Mouse (Mus musculus) thymus, adult 18-20 months (tissue): ENCODE results near the gene Fkbp5.
"Not testable (repeated sequence)": the region's sequence is repeated elsewhere in the genome, so short reads cannot be mapped to it uniquely, and the experiment has no call there.

ENCODE experiments used
- DNase-seq, 2 experiments: peaks; one replicate each; pipeline ENCODE4 v3.0.0; 2022; ENCODE audit warnings: mixed read lengths in 2 of 2

The Fkbp5 gene

DNA sequence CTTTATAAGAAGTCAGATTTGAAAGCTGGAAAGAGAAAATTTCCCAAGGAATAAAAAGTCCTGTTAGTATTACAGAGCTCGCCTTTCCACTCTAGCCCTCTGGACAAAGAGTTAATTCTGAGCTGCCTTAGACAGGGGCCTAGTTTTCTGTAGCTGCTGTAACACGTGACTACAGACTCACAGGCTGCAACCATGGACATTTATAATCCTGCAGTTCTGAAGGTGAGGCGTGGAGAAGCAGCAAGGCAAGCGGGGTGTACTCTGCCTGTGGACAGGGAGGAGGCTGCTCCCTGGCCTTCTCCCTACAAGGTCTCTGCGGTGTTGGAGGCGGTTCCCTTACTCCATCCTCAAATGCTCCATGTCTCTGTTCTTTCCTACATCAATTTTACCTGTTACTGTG lies 64.4 kb downstream of the Fkbp5 start:
- no peak for DNase-seq

DNA sequence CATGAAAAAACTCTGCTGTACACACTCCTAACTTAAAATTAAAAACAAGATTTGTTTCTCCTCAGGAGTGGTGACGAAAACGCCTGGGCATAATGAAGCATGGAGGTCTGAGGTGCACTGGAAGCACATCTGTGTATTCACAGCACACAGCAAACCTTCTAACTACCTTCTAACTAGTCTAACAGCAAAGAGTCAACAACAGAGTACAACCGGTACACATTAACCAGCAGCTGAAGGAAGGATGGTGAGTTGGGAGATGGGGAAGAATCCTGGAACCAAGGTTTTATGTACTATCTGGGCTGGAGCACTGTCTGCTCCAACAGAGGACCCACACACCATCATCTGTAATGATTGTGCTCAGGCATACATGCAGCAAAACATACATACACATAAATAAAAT lies 65.4 kb downstream of the Fkbp5 start:
- DNase-seq = no peak

DNA sequence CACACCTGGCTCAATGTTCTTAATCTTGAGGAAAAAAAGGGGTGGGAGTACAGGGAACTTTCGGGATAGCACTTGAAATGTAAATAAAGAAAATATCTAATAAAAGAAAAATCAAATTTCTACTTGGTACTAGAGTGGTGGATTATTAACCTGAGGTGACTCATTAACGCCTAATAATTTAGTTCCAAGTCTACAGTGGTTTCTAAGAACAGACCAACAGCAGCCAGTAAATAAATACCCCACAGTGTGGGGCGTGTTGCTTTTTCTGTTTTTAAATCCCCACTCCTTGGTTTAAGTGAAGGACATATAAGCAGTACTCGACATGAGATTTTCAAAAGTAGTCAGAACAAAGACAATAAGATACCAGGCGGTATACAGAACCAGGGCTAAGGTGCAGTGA lies 65.8 kb downstream of the Fkbp5 start:
- no peak for DNase-seq

DNA sequence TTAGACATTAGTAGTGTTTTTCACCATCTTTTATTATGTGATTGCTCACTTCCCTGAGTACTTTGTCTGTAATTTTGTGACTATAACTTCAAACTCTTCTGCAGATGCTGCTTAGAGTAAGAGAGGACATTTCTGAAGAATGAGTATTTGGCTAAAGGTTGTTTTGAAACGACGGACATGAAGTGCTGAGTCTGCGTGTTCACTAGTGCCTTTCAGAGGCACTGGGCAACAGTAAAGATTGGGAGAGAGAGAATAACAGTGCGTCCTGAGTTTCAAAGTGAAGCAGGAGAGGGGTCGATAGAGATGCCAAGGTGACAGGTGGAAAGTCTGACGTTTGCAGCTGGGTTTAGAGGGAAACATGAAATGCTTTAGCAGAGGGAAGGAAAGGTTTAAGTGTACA lies 69.1 kb downstream of the Fkbp5 start:
- no peak for DNase-seq

DNA sequence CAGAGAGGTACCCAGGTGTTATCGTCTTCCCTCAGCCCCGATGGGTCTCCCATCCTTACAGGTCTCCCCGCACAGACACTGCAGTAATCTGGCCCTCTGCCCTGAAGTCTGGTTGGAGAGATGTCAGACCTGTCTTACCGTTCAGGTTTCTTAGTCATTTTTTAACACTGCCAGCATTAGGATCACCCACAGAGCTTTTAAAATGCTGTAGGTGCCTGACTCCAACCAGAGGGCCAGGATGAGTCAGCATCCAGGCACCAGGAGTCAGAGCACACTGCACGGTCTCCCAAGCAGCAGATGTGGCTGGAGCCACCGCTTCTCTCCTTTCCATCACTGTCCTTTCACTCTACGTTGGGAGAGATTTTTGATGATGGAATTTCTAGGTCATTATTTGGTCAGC lies 69.5 kb downstream of the Fkbp5 start:
- no peak for DNase-seq

DNA sequence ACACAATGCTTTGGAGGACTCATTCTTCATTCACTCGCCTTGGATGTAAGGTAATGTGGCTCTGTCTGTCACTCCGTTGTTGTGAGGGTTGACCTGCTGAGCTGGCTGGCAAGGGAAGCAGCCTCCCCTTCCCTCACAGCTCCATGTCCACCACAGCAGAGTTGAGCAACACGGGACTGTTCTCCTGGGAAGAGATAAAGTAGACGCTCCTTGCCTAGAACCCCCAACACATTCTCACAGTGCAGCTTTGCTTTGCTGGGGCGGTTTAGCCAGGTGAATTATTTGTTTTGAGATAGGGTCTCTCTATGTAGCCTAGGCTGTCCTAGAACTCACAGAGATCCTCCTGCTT lies 70.5 kb downstream of the Fkbp5 start:
- DNase-seq = no peak

DNA sequence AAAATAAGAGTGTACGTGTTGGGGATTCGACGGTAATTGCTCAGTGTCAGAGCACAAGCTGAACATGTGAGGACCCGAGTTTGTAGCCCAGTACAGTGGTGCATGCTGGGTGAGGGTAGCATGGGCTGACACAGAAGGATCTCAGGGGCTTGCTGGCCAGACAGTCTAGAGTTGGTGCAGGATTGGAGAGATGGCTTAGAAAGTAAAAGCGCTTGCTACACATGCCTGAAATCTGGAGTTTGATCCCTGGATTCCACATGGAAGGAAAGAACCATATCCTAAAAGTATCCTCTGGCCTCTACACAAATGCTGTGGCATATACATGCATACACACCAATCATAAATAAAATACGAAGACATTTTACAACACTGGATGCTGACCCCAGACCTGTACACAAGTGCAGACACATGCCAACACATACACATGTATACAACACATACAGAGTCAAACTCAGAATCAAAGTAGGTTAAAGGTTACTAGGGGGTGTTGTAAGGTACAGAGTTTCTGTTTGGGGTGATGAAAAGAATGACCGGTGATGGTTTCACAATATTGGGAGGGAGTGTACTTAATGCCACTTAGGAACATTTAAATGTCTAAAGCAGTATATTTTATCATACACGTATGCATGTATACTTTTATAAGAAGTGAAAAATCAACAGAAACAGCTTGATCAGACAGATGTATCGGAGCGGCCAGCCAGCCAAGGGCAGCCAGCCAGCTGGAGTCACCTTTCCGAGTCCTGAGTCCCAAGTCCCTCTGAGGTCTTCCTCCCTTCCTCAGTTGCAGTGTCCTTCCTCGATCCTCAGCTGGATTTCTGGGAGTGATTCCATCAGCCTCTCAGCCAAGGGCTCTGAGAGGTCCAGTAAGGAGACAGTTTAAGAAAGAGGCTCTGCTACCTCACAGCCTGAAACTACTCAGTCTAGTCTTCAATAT lies 71.2 kb downstream of the Fkbp5 start:
- DNase-seq = no peak

DNA sequence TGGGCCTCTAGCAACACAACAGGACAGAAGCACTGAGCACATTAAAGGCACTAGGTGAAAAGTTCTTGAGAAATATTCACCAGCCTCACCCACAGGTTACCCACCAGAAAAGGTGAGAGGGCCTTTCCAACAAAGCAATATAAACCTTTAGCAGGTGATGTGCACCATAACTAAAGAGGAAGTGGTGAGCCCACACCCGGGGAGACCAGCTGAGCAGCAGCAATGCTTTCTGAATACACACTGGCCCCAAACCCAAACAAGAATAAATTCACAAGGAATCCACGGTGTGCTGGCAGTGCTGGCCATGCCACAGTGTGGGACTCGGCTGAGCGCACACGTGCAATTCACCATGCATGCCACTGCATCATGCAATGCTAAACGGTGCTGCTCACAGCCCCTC lies 74.7 kb downstream of the Fkbp5 start:
- no peak for DNase-seq

DNA sequence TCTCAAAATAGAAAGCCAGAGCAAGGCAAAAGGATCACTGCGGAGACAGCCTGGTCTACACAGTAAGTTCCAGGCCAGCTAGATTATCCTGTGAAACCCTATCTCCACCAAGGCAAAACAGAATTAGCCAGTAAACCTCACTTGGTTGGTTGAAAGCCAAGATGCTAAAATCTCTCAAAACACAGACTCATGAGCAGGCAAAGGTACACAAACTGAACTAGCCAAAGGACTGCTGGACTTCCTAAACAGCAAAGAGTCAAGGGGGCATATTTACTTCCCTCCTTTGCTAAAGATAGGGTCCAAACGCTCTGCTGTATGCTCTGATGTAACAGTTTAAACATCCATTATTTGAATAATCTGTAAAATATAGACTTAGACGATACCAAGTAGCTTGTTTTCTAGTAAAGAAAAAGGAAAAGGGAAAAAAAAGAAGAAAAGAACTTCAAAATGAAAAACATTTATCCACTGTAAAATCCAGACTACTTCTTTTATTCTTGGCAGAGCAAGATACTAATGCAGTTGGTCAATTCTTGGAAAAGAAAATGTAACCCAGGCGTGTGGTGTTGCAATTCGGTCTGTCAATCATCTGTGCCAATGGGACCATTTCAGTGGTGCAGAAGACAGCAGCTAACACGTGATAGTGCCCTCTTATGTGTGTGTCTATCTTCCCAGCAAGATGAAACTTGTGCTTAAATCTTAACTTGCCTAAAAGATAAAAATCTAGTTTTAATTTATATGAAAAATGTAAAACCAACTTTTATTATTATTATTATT lies 78.8 kb downstream of the Fkbp5 start:
- no peak for DNase-seq

DNA sequence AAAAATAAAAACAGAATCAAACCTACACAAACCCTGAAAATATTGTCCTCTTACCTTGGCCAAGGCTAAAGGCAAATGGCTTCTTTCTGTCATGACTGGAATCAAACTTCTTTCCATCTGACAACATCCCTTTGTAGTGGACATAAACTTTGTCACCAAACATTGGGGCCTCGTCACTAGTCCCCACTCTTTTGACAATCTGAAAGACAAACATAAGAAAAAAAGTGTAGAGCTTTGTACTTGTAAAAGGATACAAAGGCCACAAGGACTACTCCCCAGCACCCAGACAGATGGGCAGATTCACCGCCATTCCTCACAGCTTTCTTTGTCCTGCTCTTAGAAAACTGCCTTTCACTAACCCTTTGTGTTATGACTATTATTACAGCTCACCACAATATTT lies 79.4 kb downstream of the Fkbp5 start:
- no peak for DNase-seq

DNA sequence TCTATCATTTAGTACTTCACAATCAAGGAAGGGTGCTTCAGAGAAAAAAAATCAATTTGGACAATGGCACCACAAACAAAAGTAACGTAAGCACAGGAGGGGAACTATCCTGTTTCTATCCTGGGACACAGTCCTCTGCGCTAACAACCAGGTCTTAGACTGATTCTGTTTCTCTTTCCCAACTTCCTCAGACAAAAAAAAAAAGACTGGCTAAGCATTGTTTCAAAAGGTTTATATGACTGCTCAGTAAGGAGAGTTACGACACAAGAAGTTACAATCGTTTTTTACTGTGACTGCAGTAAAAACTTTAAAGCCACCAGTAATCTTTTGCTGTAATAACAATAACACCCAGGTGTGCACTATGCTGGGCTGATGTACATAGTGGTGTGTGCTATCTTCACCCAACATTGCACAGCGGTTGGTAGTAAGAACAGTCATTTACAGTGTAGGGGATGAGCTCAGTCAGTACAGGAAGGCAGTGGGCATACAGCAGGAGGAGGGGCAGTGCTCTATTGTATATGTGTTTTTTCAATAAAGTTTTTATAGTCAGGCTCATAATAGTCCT lies 82.3 kb downstream of the Fkbp5 start:
- DNase-seq = no peak

DNA sequence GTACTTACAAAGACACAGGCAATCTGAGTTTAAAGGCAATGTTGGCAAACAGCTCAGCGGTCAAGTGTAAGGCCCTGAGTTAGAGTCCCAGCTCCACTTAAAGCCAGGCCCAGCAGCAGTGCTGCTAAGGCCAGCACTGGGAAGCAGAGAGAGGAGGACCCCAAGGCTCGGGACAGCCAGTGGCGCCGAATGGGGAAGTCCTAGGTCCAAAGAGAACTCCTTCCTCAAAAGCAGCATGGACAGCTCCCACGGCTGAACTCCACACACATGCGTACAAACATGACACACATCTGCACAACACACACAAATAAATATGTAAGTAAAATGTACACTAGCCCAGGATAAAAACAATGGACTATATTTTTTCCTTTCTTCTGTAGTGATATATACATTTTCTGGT lies 84.3 kb downstream of the Fkbp5 start:
- no peak for DNase-seq

DNA sequence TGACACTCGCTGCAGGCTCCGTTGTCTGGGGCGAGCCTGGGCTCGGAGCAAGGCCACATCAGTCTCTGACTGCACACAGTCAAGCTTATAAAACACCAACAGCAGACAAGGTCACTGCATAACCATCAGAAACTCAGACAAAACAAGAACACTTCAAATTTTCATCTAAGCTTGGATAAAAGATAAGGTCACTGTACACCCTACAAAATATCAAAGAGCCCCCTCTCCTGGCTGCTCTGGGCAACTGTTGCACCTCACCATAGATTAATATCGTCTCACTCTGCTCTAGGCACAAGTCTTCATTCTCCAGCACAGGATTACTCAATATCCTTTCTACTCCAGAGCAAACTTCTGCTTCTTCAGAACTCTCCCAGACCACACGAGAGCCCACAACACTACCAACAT lies 85.4 kb downstream of the Fkbp5 start:
- DNase-seq = no peak

DNA sequence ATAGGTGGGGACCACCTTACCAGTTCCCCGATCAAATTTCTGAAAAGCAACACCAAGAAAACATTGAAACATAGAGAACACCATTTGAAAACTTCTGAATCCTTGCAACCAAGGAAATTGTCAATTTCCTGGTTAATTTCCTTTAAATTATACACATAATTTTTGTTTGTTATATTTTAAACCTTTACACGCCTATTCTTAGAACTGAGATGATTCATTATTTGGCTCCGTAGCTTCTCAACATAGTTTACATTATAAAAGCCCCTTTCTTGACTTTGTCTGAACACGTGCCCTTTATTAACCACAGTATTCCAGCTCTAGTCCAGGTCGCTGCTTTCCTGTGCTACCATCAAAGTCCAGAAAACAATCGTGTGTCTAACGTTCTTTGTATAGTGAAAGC lies 86.3 kb downstream of the Fkbp5 start:
- no peak for DNase-seq

DNA sequence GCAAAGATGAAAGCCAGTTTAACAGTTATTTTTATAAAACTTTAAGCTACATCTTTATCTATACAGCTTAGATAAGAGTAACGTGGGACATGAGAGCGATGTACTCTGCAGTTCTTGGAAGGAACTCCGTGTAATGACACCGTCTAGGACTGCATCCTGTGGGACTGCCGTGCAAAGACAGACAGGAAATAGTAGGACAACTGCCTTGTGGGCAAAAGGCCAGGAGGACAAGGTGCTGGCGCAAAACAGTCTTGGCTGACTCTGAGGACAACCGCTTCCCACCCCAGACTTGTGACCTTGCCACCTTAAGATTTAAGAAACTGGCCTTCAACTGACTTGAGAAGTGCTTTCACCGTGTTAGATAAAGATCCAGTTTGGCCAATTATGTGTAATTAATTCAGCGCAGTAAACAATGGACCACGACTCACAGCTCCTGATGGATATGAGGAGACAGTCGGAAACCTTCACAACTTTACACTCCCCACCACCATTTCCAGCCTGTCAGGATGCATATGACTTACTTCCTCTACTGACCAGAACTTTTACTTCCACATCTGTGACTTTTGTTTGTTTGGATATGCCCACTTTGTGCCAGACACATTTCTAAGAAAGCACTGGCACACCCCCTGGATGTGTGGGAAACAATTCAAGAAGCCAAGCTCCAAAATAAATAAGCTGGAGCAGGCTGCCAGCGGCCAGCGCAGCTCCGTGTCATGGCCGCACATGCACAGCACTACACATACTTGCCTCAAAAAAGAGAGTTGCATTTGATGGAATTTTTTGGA lies 88.7 kb downstream of the Fkbp5 start:
- no peak for DNase-seq

DNA sequence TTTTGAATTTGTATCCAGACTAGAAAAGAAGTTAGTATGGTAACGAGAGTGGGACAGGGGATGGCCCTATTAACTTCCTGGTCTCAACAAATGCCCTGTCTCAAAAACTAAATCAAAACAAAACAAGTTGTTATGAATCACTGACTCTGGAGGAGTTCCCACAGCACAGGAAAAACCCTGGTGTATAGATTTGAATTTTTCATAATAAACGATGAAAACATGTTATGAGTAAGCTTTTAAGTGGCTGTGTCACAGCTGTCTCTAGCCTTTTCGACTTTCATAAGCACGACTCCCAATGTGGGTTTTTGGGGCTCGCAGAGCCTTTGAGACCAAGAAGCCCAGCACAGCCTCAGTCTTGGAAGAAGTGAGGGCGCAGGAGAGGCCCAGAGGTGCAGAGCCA lies 89.7 kb downstream of the Fkbp5 start:
- no peak for DNase-seq

DNA sequence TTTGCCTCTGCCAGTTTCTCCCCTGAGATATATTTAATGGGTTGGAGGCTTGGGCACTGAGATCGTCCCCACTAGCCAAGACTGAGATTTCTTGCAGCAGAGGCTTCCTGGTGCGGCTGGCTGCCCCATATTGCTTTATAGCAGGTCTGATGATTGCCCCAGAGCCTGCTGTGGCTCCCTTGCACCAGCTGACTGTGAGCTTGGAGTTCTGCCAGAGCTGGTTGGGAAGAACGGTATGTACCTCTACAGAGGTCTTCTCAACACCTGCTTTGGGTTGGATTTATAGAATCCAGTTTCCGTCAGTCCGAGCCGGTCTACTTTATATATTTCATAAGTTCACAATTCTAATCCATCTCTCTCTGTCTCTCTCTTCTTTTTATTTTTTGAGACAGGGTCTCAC lies 93.0 kb downstream of the Fkbp5 start:
- no peak for DNase-seq

DNA sequence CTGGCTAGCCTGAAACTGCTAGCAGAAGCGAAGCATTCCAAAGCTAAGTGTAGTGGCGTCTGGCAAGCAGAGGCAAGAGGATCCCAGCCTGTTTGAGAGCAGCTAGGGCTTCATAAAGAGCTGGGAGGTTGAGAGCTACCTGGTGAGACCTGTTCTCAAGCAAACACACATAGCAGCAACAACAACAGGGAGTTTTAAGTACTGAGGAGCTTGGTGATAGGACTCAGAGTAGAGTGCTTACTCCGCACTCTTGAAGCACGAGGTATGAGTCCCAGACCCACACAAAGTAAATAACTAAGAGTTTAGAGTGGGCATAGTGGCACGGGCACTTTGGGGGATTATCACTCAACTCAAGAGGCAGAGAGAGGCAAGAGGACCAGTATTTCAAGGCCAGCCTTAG lies 96.3 kb downstream of the Fkbp5 start:
- no peak for DNase-seq

DNA sequence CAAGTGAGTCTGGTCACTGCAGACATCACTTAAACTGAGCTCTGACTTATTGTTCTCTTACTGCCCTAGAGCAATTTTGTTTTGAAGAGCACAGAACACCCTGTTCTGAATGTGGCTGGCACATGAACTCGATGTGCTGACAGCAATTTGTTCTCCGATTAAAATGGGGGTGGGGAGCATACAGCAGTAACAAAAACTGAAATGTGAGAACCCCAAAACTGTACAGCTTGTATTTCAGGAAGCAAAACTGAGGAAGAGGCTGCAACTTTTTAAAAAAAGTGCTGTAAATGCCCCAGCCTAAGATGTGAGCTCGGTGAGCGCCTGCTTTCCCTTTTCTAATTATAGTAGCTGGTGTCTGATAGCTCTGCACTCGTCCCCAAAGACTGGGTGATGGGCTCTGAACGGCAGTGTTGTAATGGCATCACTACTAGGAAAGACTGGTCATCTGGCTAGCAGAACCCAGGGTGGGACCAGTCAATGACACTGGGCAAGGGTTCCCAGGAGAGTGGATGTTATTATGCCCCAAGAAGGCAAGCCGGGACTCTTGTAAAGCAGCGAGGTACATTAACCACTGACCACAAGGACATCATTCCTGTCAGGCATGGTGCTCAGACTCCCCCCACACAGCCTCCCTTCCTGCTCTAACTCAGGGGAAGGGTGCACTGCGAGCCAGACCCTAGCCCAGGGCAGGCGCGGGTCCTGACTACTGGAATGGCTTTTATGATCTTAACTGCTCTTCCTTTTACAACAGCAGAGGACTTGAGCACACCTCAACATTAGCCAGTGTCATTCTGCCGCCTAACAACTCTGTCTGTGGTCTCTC lies 96.9 kb downstream of the Fkbp5 start:
- DNase-seq = no peak

DNA sequence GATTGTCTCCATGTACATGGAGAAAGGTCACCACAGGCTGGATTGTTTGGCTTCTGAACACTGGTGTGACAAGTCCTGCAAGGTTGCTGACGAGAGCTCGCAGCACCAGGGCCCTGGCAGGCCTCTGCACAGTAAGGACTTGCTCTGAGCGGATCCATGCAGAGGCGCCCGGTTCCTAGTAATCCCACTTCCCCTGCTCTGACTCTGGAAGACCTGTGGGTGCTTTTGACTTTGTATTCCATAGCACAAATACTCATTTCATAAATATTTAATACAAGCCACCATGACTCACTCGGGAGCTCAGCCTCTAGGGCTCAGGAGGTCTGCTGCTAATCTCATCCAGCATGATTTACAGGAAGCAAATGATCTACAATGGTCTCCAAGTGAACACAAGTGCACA lies 97.7 kb downstream of the Fkbp5 start:
- no peak for DNase-seq

DNA sequence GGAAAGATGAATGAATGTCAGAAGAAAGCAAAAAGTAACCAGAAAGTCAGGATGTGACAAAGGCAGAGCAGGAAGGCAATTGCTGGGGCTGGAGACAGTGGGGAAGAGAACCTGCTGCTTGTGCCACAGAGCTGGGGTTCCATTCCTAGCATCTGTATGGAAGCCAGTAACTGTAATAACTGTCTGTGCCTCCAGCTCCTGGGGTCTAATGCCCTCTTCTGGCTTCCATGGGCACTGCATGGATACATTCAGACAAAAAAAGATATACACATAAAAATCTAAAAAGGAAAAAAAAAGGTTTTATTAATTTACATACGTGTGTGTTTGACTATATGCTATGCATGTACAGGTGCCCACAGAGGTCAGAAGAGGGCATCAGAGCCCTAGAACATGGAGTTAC lies 98.4 kb downstream of the Fkbp5 start:
- no peak for DNase-seq

DNA sequence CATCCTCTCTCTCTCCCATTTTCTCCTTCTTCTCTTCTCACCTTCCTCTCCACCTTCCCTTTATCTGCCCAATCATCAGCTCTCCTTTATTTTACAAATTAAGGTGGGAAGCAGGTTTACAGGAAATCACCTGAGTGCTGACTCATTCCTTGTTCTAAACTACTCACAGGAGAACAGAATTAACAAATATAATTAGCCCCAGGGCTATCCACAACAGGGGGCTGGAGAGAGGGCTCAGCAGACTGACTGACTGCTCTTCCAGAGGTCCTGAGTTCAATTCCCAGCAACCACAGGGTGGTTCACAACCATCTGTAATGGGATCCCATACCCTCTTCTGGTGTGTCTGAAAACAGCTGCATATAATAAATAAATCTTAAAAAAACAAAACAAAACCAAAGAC lies 98.8 kb downstream of the Fkbp5 start:
- not testable (repeated sequence) for DNase-seq
